Mouse (Mus musculus): ENCODE results near the gene Col24a1.

DNA sequence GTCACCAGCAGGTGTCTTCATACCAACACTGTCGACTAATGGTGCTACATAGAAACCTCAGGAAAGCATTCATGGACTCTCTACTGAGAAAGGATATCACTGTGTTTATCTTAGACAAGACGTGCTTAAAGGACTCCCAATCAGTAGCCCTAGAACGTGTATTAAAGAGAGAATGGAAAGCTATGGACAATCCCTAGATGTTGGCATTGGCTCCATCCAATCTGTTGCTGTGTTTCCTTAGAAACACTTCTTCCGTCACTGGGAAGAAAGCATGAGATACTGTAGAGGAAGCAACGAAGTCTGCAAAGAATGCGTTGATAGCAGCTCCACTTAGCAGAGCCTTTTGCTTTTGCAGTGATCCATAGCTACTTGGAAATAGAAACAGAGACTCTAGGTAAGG is 32.6 kb upstream of the Col24a1 start:
- TF ChIP-seq CTCF (IDR thresholded peaks at IDR 0.05; ENCODE audit: control insufficient read depth, insufficient read depth, insufficient replicate concordance, low read depth, low read length) (no peak), POLR2A (IDR thresholded peaks at IDR 0.05; ENCODE audit: control insufficient read depth, low read depth, low read length) (no peak)

Data from testis, adult 2 months (tissue).